8 mouse cellular contexts compared by ENCODE assay signal in the genomic region with DNA sequence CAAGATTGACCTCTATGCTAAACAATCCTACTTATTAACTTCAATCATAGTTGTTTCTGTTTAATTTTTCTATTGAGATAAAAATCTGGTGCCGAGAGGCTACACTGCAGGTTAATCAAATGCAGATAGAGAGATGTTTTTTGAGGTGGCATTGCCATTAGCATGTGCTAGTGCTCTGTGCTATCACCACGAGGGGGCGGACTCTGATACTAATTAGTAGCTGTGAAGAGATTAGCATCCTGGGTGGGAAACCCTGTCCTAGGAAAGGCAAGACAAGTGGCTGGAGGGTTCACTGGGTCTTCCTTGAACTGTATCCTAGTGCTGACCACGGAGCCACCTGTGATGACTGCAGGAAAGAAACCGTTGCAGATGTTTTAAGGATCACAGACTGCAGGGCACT.
A peak's percentile ranks its signal among the peaks of the same experiment; 100 is the strongest.
DNase-seq lines count a peak whose midpoint lies in the region; ATAC-seq lines count a peak whose summit lies in the region.

No protein-coding gene starts in this region.

- no peak overlapping the region for H3K4me2 ChIP-seq in forebrain, embryonic 11.5 days (ENCODE audit: low read depth, low read length, severe bottlenecking)
- no peak overlapping the region for H3K4me2 ChIP-seq in forebrain, embryonic 12.5 days
- H3K4me2 ChIP-seq in liver, embryonic 11.5 days = no peak overlapping the region

- H3K9me3 ChIP-seq in forebrain, embryonic 11.5 days (ENCODE audit: control insufficient read depth, low read length) = no peaks in the 10 kb centered on the region
- H3K9me3 ChIP-seq in forebrain, embryonic 12.5 days = no peaks in the 10 kb centered on the region
- H3K9me3 ChIP-seq in liver, embryonic 11.5 days (ENCODE audit: control insufficient read depth, low read length) = no peaks in the 10 kb centered on the region

- no peak for DNase-seq in forebrain, embryonic 11.5 days (ENCODE audit: low spot score)
- peak; percentile 5 for DNase-seq in liver
- DNase-seq in liver, embryonic 11.5 days (ENCODE audit: low spot score) = no peak
- peak; percentile 38 for DNase-seq in ES-CJ7 (ENCODE audit: low read depth, low spot score)
- no peak for DNase-seq in MN1 (ENCODE audit: low spot score)
- no peak for DNase-seq in adrenal gland, postnatal 4 days (ENCODE audit: low spot score in 2 of 2)

- no peak overlapping the region for H3K27ac ChIP-seq in forebrain, embryonic 11.5 days (ENCODE audit: low read depth, low read length)
- H3K27ac ChIP-seq in forebrain, embryonic 12.5 days = no peak overlapping the region
- H3K27ac ChIP-seq in liver, embryonic 11.5 days (ENCODE audit: low read depth, low read length) = no peak overlapping the region

- 45% methylated on average over 5 of the region's 5 CpGs for WGBS in forebrain, embryonic 11.5 days
- 38% methylated on average over 5 of the region's 5 CpGs for WGBS in forebrain, embryonic 12.5 days
- WGBS in liver, embryonic 11.5 days = 31% methylated on average over 5 of the region's 5 CpGs

- no peaks in the 10 kb centered on the region for H3K36me3 ChIP-seq in forebrain, embryonic 11.5 days (ENCODE audit: control insufficient read depth, insufficient read depth, low read length)
- no peaks in the 10 kb centered on the region for H3K36me3 ChIP-seq in forebrain, embryonic 12.5 days (replicated peaks)
- no peaks in the 10 kb centered on the region for H3K36me3 ChIP-seq in liver, embryonic 11.5 days (ENCODE audit: control insufficient read depth, insufficient read depth, low read length)

- no peak overlapping the region for H3K4me3 ChIP-seq in forebrain, embryonic 11.5 days (ENCODE audit: low read depth, low read length)
- no peak overlapping the region for H3K4me3 ChIP-seq in forebrain, embryonic 12.5 days (replicated peaks)
- no peak overlapping the region for H3K4me3 ChIP-seq in liver, embryonic 11.5 days (ENCODE audit: low read depth, low read length)

- H3K4me1 ChIP-seq in forebrain, embryonic 11.5 days (replicated peaks; ENCODE audit: control insufficient read depth, insufficient read depth, low read length) = no peaks in the 10 kb centered on the region
- no peaks in the 10 kb centered on the region for H3K4me1 ChIP-seq in forebrain, embryonic 12.5 days
- H3K4me1 ChIP-seq in liver, embryonic 11.5 days (replicated peaks; ENCODE audit: control insufficient read depth, insufficient read depth, low read length) = no peaks in the 10 kb centered on the region

- no peak overlapping the region for H3K9ac ChIP-seq in forebrain, embryonic 11.5 days (ENCODE audit: low read length)
- no peak overlapping the region for H3K9ac ChIP-seq in forebrain, embryonic 12.5 days
- no peak overlapping the region for H3K9ac ChIP-seq in liver, embryonic 11.5 days (ENCODE audit: low read depth, low read length)

- H3K27me3 ChIP-seq in forebrain, embryonic 11.5 days (ENCODE audit: control insufficient read depth, insufficient read depth, low read length) = no peaks in the 10 kb centered on the region
- H3K27me3 ChIP-seq in forebrain, embryonic 12.5 days = no peaks in the 10 kb centered on the region
- no peaks in the 10 kb centered on the region for H3K27me3 ChIP-seq in liver, embryonic 11.5 days (replicated peaks; ENCODE audit: control insufficient read depth, insufficient read depth, low read length)

- peak; percentile 55; the same call in 1 of the 2 replicates for ATAC-seq in forebrain, embryonic 11.5 days (replicated peaks; ENCODE audit: low FRiP score)
- ATAC-seq in forebrain, embryonic 12.5 days (ENCODE audit: low FRiP score) = no peak
- no peak for ATAC-seq in liver, embryonic 11.5 days (replicated peaks; ENCODE audit: low FRiP score)
- peak; percentile 44; the same call in 1 of the 2 replicates for ATAC-seq in granulocyte monocyte progenitor cell, adult 5-6 weeks (replicated peaks; ENCODE audit: poor library complexity, severe bottlenecking)

Comparison
In these comparisons a context has a peak if more than half of its experiments do, and no peak if none do; other contexts are left out.
1. ATAC-seq: peak in forebrain, embryonic 11.5 days (single experiment) and granulocyte monocyte progenitor cell, adult 5-6 weeks (single experiment); none in forebrain, embryonic 12.5 days (single experiment) and liver, embryonic 11.5 days (single experiment).
2. DNase-seq: peak in liver (single experiment) and ES-CJ7 (single experiment); none in forebrain, embryonic 11.5 days (single experiment), liver, embryonic 11.5 days (single experiment), MN1 (single experiment) and adrenal gland, postnatal 4 days (0 of 2).